Mouse (Mus musculus) kidney, postnatal 10 days (tissue): ENCODE measurements at regions not wholly inside any gene's neighbourhood (a gene's known extent, or its start where the extent isn't known, plus 50 kb on each side); places are given as distances from the start of the nearest gene placed in this dataset.

Experiments
- DNase-seq: peaks from one replicate; pipeline ENCODE4 v3.0.0; 2021; ENCODE audit warnings: mixed read lengths

DNA sequence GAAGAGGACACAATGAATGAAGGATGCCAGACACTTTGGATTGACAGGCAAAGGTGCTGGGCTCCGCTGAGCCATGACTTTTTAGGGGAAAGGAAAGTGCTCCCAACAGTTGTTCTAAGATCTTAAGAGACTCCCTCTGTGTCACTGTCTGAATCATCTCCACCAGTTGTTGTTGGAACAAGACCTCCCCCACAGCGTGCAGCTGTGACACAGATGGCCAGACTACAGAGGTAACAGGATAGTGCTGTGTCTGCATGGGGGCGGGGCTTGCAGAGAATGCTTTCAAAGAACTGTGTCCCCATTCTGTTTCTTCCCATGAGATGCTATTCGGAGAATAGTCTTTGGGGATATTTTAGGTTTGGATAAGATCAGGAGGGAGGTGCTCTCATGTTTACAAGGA is 61.7 kb upstream of the Dpyd start:
- peak; percentile 9 for DNase-seq

DNA sequence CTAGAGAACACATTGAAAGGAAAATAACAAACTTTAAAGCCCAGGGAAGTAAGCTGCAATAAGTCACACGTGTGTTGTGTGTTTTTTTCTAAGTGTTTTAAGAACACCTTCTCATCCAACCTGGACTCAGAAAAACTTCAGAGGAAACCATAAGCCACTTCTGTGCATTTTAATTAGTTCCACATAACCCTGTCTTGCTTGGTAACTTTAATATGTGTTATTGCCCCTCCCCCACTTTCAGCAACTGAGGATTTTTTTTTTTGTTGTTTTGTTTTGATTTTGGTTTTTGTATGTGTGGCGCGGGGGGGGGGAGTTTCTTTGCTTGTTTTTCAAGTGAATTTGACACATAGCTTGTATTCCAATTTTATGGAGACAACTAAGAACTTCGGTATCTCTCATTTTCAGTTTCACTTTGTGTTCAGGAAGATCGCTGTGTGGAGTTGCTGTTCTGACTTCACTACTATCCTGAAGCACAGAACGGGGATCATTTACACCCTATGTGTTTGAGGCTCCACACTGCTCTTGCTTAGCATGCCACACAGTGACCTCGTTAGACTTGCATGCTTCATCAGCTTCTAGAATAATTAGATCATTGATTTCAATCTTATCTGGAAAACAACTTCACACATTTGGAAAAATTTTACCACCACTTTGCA is 54.2 kb upstream of the Dpyd start:
- no peak for DNase-seq

DNA sequence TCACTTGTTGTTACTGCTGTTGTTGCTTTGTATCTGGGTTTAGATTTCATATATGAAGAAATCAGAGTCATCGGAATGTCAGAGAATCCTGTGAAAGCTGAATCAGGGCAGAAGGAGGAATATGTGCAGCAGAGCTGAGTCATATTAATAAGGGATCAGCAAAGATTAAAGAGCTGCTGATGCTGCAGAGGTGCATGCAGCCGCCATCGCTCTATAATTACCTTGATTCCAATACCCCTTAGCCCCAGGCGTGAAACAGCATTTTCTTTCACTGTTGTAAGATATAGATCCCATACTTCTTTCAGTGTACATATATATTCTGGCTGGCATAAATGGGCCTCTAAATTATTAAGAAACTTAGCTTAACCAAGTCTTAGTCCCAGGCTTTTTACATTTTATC is 51.1 kb upstream of the Dpyd start:
- no peak for DNase-seq

DNA sequence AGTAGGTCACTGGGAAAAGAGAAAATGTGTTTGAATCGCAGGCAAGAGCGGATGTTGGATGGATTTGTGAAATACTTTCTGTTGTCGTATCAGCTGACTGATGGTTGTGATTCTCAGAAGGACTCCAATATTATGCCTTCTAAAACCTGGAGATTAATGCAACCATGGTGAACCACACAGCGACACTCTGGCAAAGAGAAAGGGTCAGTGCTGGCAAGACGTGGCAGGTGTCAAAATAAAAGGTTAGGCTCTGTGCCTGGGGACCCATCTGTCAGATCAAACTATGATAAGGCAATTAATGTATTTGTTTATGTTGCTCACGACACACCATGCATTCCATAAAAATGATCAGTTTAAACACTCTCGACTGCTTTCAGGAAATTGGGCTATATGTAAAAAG is 50.0 kb upstream of the Dpyd start:
- DNase-seq = no peak
